Mouse (Mus musculus) lung, adult 2 months (tissue): ENCODE data around the gene Fstl3.

Experiments used
- CTCF ChIP-seq: fragments of 200-500 bp; IDR thresholded peaks from 2 replicates; pipeline ENCODE4 v1.5.1; 2011; ENCODE audit warnings: mild to moderate bottlenecking, low read length, control low read depth; ENCODE audit not compliant: insufficient read depth
- POLR2A ChIP-seq: fragments of 200-500 bp; IDR thresholded peaks from 2 replicates; pipeline ENCODE4 v1.6.1; 2011; ENCODE audit warnings: low read depth, mild to moderate bottlenecking, control low read depth, low read length, borderline replicate concordance; ENCODE audit errors: extremely low read depth

- peak; percentile 64 for TF ChIP-seq CTCF
- no peak for TF ChIP-seq POLR2A
Observed at GRCm38 (mm10) chr10:79732500-79732899, 44.6 kb upstream of the Fstl3 start.
